ENCODE assay signal across 23 mouse cellular contexts in the genomic region with DNA sequence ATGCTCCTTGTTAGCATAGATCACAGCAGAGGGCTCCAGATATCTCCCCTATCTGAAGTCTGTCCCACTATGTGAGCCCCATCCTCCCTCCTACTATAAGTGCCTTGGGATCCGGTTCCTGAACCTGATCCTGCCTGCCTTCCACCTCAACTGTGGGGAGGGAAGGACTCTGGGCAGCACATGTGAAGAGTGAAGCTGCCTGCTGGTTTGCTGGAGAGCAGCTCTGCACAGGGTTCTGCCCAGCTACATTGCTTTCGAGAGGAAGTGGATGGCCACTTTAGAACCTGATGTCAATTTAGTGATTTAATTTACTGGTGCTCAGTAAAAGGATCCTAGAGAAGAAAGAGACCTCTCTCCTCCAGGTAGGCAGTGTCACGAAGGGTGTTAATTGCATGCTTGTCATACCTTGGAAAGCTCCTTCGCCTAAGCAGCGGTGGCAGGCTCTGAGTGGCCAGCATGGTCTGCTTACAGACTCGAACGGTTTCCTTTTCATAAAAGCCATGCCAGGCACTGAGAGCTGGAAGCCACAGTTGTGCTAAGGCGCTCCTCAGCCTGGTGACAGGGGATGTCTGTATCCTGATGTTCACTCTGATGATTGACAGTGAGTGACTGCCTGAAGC. TPM values are rescaled to one million over a fixed set of nuclear protein-coding genes. Genes with fewer than 3 reads are reported as not detected.
DNase-seq lines count a peak whose midpoint lies in the region; TF ChIP-seq lines count a peak whose summit lies in the region.
"Had no signal": no experiment of that assay in that cellular context is flagged by ENCODE, and none has a peak within 500 bp of the region (broad histone marks: within the 10 kb centered on the region; RNA-seq: fewer than 3 reads in every experiment).

No protein-coding gene starts in this region.

- H3K9me3 ChIP-seq in embryonic facial prominence, embryonic 10.5 days: no peaks in the 10 kb centered on the region
- H3K9me3 ChIP-seq: forebrain, embryonic 15.5 days; hindbrain, embryonic 15.5 days; intestine, embryonic 15.5 days; liver, embryonic 13.5 days had no signal

- no peak for TF ChIP-seq CTCF in left cerebral cortex, adult 2 months (IDR thresholded peaks at IDR 0.05)

- intact Hi-C loops in left cerebral cortex, adult 2 months (cut with DNase I): no loop called here
- intact Hi-C loops in left cerebral cortex, postnatal 14 days (cut with DNase I): no loop called here

- H3K27ac ChIP-seq in left cerebral cortex, adult 2 months: no peak overlapping the region
- H3K27ac ChIP-seq in embryonic facial prominence, embryonic 10.5 days (replicated peaks): no peak overlapping the region
- H3K27ac ChIP-seq: forebrain, embryonic 15.5 days; hindbrain, embryonic 15.5 days; intestine, embryonic 15.5 days; liver, embryonic 13.5 days had no signal

- no peaks in the 10 kb centered on the region for H3K36me3 ChIP-seq in embryonic facial prominence, embryonic 10.5 days (replicated peaks)
- H3K36me3 ChIP-seq: forebrain, embryonic 15.5 days; hindbrain, embryonic 15.5 days; intestine, embryonic 15.5 days; liver, embryonic 13.5 days had no signal

- WGBS in embryonic facial prominence, embryonic 10.5 days: 67% methylated on average over 8 of the region's 8 CpGs

- peak; percentile 3 to 12 for DNase-seq in gastrocnemius, postnatal 4 days (ENCODE audit: low spot score in 2 of 2)
- no peak for DNase-seq in gastrocnemius, adult 18-20 months (ENCODE audit: low spot score)
- peak; percentile 3 to 6 for DNase-seq in left cerebral cortex, adult 2 months (ENCODE audit: extremely low spot score in 1 of 2, low spot score in 2 of 2)
- DNase-seq in left cerebral cortex, postnatal 14 days (ENCODE audit: low spot score in 2 of 2): no peak
- peak; percentile 11 for DNase-seq in lung, postnatal 25 days (ENCODE audit: low spot score)
- no peak for DNase-seq in lung, postnatal 36 days
- DNase-seq in embryonic facial prominence, embryonic 10.5 days (ENCODE audit: low spot score): peak; percentile 6
- no peak for DNase-seq in adrenal gland, postnatal 25 days
- DNase-seq: adrenal gland, postnatal 14 days; cerebellum, adult 8-10 months; cerebellum, postnatal 36 days; embryo, embryonic 11 days; gastrocnemius, postnatal 10 days; heart, adult 18-20 months; kidney, adult 9 months; kidney, postnatal 25 days; liver, embryonic 13.5 days; right cerebral cortex, adult 18-20 months had no signal

- no peaks in the 10 kb centered on the region for H3K27me3 ChIP-seq in embryonic facial prominence, embryonic 10.5 days (replicated peaks; ENCODE audit: low read depth, poor library complexity, severe bottlenecking)
- H3K27me3 ChIP-seq: forebrain, embryonic 15.5 days; hindbrain, embryonic 15.5 days; intestine, embryonic 15.5 days; liver, embryonic 13.5 days had no signal

- no peak overlapping the region for H3K4me3 ChIP-seq in left cerebral cortex, adult 2 months
- H3K4me3 ChIP-seq in embryonic facial prominence, embryonic 10.5 days: no peak overlapping the region
- H3K4me3 ChIP-seq: forebrain, embryonic 15.5 days; hindbrain, embryonic 15.5 days; intestine, embryonic 15.5 days; liver, embryonic 13.5 days; myocyte had no signal

- no peaks in the 10 kb centered on the region for H3K4me1 ChIP-seq in embryonic facial prominence, embryonic 10.5 days
- H3K4me1 ChIP-seq: forebrain, embryonic 15.5 days; hindbrain, embryonic 15.5 days; intestine, embryonic 15.5 days; liver, embryonic 13.5 days had no signal

RNA-seq across cellular contexts. Expression of a gene that starts 45.3 kb away (rescaled TPM):
- total RNA-seq in gastrocnemius, postnatal 4 days (2021): under 1 TPM in 1 of 2 experiments, not detected in 1; 0.15 TPM
- total RNA-seq in gastrocnemius, adult 18-20 months (2021): under 1 TPM in 1 of 2 experiments, not detected in 1; 0.05 TPM
- 100 to 1,000 TPM; 273 to 297 TPM for total RNA-seq in left cerebral cortex, adult 2 months (2021)
- 100 to 1,000 TPM; 146 to 187 TPM for total RNA-seq in left cerebral cortex, postnatal 14 days (2021)
- 0.23 and 0.24 TPM in 2 replicates for polyA plus RNA-seq in embryonic facial prominence, embryonic 10.5 days (2016; fragmentation: Nextera tagmentation; extraction: Ambion mirVana)
- total RNA-seq in adrenal gland, postnatal 25 days (2021): 14.8 and 15.4 TPM in 2 replicates
- total RNA-seq: megakaryocyte-erythroid progenitor cell, adult 5-6 weeks had no signal
- polyA plus RNA-seq: liver, embryonic 13.5 days; myocyte had no signal

Comparison
In these comparisons a context has a peak if more than half of its experiments do, and no peak if none do; other contexts are left out.
1. DNase-seq: peak in gastrocnemius, postnatal 4 days (2 of 2), left cerebral cortex, adult 2 months (2 of 2), lung, postnatal 25 days (single experiment) and embryonic facial prominence, embryonic 10.5 days (single experiment); none in gastrocnemius, adult 18-20 months (single experiment), left cerebral cortex, postnatal 14 days (0 of 2), lung, postnatal 36 days (single experiment) and adrenal gland, postnatal 25 days (single experiment).
2. RNA of a gene that starts 45.3 kb away (total RNA-seq): 273 to 297 TPM in left cerebral cortex, adult 2 months, 146 to 187 TPM in left cerebral cortex, postnatal 14 days and 14.8 to 15.4 TPM in adrenal gland, postnatal 25 days; 0.15 TPM in gastrocnemius, postnatal 4 days and 0.05 TPM in gastrocnemius, adult 18-20 months; every median in the first group is over 10 times any median in the second.